Mouse (Mus musculus): ENCODE data around the gene Zfp664.
A peak's percentile ranks its signal among the peaks of the same experiment; 100 is the strongest.

The Zfp664 gene

DNA sequence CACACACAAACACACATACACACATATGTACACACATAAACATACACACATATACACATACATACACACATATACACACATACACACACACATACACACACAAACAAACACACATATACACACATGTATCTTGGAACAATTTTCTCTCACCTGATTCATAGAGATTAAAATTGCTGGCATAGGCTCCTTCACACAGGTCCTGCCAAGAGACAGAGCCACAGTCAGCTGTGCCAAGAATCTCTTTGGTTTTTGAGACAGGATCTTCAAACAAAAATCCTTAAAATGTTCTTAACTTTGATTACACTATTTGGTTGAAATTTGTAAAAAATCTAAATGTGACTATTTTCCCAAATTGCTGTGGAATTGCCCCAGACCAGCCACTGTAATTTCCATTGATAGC, 58.9 kb downstream of the Zfp664 start:
- H3K27me3 ChIP-seq (ENCODE audit: insufficient read depth, low read length), result peaks cover 7% of the 10 kb centered on the region
- no peaks in the 10 kb centered on the region for H3K36me3 ChIP-seq (ENCODE audit: insufficient read depth, low read length)
- H3K4me1 ChIP-seq (replicated peaks; ENCODE audit: low read depth, low read length), result peaks cover 46% of the 10 kb centered on the region
- H3K4me3 ChIP-seq (replicated peaks; ENCODE audit: low read length), result no peak overlapping the region
- peaks cover 14% of the 10 kb centered on the region for H3K9me3 ChIP-seq (ENCODE audit: low read length)
- TF ChIP-seq CTCF (conservative IDR thresholded peaks at IDR 0.05; ENCODE audit: low read length), result no peak
- no peak for TF ChIP-seq POU5F1 (IDR thresholded peaks at IDR 0.05; ENCODE audit: borderline replicate concordance, low read length)
- TF ChIP-seq NANOG (IDR thresholded peaks at IDR 0.05; ENCODE audit: borderline replicate concordance, low read length), result no peak

DNA sequence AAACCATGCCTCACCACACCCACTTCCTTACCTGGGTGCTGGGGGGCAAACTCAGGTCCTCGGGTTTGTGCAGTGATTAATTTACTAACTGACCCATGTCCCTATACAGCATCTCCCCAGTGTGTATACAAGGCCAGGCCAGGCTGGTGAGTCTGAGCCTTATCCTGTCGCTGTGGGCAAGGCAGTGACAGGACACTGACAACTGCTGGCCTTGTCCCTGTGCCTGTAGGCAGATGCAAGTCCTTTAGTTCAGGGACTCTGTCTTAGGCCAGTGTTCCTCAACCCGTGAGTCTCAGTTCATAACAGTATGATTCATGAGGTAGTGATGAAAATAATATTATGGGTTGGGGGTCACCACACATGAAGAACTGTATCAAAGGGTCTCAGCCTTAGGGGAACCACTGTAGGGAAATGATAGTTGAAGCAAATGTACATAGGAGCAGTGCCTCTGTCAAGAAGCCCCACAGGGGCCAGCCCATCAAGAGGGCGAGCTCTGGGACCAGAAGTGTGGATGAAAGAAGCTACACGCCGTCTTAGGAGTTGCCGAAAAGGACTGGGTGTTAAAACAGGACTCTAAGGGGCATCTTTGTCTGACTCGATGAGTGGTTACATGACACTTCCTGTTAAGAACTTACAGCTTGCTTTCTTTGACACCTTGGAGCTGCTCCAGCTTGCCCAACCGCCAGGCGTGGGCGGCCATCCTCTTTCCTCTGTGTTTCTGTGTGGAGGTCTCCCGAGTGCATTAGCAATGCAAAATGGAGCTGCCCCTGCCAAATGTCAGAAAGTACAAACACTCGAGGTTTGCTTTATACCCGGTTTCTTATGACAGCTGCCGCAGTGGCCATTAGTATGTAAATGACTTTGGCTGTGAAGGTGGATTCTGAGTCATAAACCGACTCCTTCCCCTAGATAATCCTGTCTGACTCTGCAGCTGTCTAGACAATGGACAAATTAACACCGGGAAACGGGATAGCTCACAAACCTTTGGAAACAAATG, 60.2 kb downstream of the Zfp664 start:
- H3K4me3 ChIP-seq (replicated peaks; ENCODE audit: low read length), result 0 out of 2 replicates have a peak overlapping the region, but pooled peaks have one; percentile 7
- TF ChIP-seq CTCF (conservative IDR thresholded peaks at IDR 0.05; ENCODE audit: low read length) (no peak), NANOG (IDR thresholded peaks at IDR 0.05; ENCODE audit: borderline replicate concordance, low read length) (0 out of 2 replicates have a peak, but pooled peaks have one; percentile 11)
- no peaks in the 10 kb centered on the region for H3K27me3 ChIP-seq (ENCODE audit: insufficient read depth, low read length)
- no peaks in the 10 kb centered on the region for H3K36me3 ChIP-seq (ENCODE audit: insufficient read depth, low read length)
- peaks cover 14% of the 10 kb centered on the region for H3K9me3 ChIP-seq (ENCODE audit: low read length)
- peaks cover 44% of the 10 kb centered on the region for H3K4me1 ChIP-seq (replicated peaks; ENCODE audit: low read depth, low read length)

DNA sequence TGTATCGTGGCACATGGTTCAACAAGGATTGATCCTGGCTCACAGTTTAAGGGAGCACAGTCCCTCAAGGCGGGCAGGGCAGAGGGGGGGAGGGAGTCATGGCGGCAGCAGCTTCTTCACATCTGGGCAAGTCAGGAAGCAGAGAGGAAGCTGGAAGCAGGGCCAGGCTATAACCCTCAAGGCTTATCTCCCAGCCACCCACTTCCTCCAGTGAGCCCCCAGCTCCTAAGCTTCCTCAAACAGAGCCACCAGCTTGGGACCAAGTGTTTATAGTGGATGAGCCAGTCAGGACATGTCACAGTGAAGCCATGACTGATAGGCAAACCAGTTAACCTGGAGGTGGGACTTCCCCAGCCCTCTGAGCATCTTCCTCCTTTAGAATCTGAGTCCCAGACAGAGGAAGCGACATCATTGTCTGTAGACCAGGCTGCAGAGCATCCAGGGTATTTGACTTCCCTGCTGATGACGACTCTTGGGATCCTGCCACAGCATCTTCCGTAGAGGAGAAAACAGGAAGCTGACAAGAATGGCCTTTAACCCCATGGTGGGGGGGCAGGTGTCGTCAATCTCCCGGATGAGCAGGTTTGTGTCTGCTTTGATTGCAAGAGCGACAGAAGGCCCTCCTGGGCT, 67.0 kb downstream of the Zfp664 start:
- Histone ChIP-seq H3K4me3 (replicated peaks; ENCODE audit: low read length) (no peak overlapping the region), H3K27me3 (ENCODE audit: insufficient read depth, low read length) (no peaks in the 10 kb centered on the region), H3K36me3 (ENCODE audit: insufficient read depth, low read length) (no peaks in the 10 kb centered on the region), H3K4me1 (replicated peaks; ENCODE audit: low read depth, low read length) (peaks cover 52% of the 10 kb centered on the region), H3K9me3 (ENCODE audit: low read length) (peaks cover 5% of the 10 kb centered on the region)
- TF ChIP-seq CTCF (conservative IDR thresholded peaks at IDR 0.05; ENCODE audit: low read length) (no peak), POU5F1 (IDR thresholded peaks at IDR 0.05; ENCODE audit: borderline replicate concordance, low read length) (no peak), NANOG (IDR thresholded peaks at IDR 0.05; ENCODE audit: borderline replicate concordance, low read length) (no peak)

DNA sequence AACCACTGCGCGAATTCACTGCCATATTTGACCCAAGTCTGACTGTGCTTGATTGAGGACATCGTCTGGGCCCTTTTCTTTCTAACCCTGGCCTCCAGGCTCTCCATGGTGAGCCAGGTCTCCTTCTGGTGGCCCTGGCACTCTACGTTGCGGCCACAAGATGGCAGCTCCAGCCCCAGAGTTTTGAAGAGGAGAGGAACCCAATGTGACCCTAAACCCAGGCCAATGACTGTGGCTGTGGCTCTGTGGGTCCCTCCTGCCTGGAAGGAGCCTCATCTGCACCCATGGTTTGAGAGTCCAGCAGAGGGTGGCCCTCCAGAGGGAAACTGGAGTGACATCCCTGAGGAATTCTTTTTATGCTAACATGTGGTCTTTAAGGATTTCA, 67.6 kb downstream of the Zfp664 start:
- no peak overlapping the region for H3K4me3 ChIP-seq (replicated peaks; ENCODE audit: low read length)
- no peak for TF ChIP-seq NANOG (IDR thresholded peaks at IDR 0.05; ENCODE audit: borderline replicate concordance, low read length)
- peak; percentile 22; the same call in 1 of the 2 replicates for TF ChIP-seq CTCF (conservative IDR thresholded peaks at IDR 0.05; ENCODE audit: low read length)

DNA sequence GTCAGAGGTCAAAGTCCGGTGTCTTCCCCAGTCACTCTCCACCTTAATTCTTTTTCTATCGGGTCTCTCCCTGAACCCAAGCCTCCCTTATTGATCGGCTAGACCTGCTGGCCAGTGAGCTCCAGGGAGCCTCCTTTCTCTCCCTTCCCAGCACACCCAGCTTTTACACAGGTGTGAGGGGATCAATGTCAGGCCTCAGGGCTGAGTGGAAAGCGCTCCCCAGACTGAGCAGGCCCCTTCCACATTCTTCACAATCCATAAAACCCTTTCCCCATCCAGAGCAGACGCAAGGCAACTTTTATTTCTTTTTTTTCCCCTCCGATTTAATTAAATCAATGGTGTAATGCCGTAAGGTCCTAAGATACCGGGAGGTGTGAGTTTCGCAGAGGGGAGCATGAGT, 68.1 kb downstream of the Zfp664 start:
- TF ChIP-seq POU5F1 (IDR thresholded peaks at IDR 0.05; ENCODE audit: borderline replicate concordance, low read length), result no peak
- no peak for TF ChIP-seq NANOG (IDR thresholded peaks at IDR 0.05; ENCODE audit: borderline replicate concordance, low read length)
- no peak for TF ChIP-seq CTCF (conservative IDR thresholded peaks at IDR 0.05; ENCODE audit: low read length)
- H3K4me3 ChIP-seq (replicated peaks; ENCODE audit: low read length), result no peak overlapping the region
- peaks cover 5% of the 10 kb centered on the region for H3K9me3 ChIP-seq (ENCODE audit: low read length)
- H3K36me3 ChIP-seq (ENCODE audit: insufficient read depth, low read length), result no peaks in the 10 kb centered on the region
- no peaks in the 10 kb centered on the region for H3K27me3 ChIP-seq (ENCODE audit: insufficient read depth, low read length)
- H3K4me1 ChIP-seq (replicated peaks; ENCODE audit: low read depth, low read length), result peaks cover 45% of the 10 kb centered on the region

More for the DNA sequence above, 67.6 kb downstream of the Zfp664 start:
- no peaks in the 10 kb centered on the region for H3K27me3 ChIP-seq (ENCODE audit: insufficient read depth, low read length)
- H3K4me1 ChIP-seq (replicated peaks; ENCODE audit: low read depth, low read length), result peaks cover 50% of the 10 kb centered on the region
- H3K9me3 ChIP-seq (ENCODE audit: low read length), result peaks cover 5% of the 10 kb centered on the region
- H3K36me3 ChIP-seq (ENCODE audit: insufficient read depth, low read length), result no peaks in the 10 kb centered on the region

DNA sequence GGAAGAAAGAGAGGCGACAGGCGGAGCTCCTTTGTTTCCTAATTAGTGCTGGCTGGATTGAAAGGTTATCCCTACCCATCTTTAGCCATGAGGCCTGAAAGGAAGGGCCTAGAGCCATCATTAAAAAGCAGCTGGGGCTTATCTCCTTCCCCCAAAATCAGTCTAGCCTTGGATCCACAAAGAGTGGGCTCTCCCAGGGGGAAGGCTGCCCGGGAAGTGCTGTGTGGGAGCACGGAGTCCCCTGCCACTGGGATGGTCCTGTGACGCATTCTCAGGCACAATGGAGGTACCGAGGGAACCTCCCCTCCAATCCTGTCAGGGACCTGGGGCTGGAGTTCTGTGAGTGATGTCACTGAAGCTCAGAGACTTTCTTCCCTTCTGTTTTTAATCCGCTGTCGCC, 68.6 kb downstream of the Zfp664 start:
- Histone ChIP-seq H3K4me3 (replicated peaks; ENCODE audit: low read length) (no peak overlapping the region), H3K4me1 (replicated peaks; ENCODE audit: low read depth, low read length) (peaks cover 42% of the 10 kb centered on the region), H3K27me3 (ENCODE audit: insufficient read depth, low read length) (no peaks in the 10 kb centered on the region), H3K36me3 (ENCODE audit: insufficient read depth, low read length) (no peaks in the 10 kb centered on the region), H3K9me3 (ENCODE audit: low read length) (peaks cover 5% of the 10 kb centered on the region)
- TF ChIP-seq CTCF (conservative IDR thresholded peaks at IDR 0.05; ENCODE audit: low read length) (no peak), NANOG (IDR thresholded peaks at IDR 0.05; ENCODE audit: borderline replicate concordance, low read length) (no peak), POU5F1 (IDR thresholded peaks at IDR 0.05; ENCODE audit: borderline replicate concordance, low read length) (no peak)

DNA sequence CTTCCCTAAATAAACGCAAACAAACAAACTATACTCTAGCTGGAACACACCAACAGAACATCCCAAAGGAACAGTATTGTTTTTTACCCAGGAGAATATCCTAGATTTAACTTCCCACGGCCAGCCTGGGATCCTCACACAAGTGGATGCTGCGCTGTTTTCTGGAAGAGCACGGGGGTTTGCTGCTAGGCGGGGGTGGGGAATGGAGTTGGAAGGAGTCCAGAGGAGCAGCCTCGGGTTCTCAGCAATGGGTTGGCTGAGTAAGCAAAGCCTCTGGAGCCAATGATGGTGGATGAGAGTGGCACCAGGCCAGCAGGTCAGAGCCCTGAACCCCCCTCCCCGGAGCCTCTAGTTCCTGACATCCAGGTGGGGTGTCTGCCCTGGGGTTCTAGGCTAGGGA, 72.1 kb downstream of the Zfp664 start:
- peaks cover 27% of the 10 kb centered on the region for H3K4me1 ChIP-seq (replicated peaks; ENCODE audit: low read depth, low read length)
- no peak overlapping the region for H3K4me3 ChIP-seq (replicated peaks; ENCODE audit: low read length)
- TF ChIP-seq CTCF (conservative IDR thresholded peaks at IDR 0.05; ENCODE audit: low read length), result no peak
- TF ChIP-seq NANOG (IDR thresholded peaks at IDR 0.05; ENCODE audit: borderline replicate concordance, low read length), result no peak
- no peak for TF ChIP-seq POU5F1 (IDR thresholded peaks at IDR 0.05; ENCODE audit: borderline replicate concordance, low read length)
- no peaks in the 10 kb centered on the region for H3K27me3 ChIP-seq (ENCODE audit: insufficient read depth, low read length)
- H3K36me3 ChIP-seq (ENCODE audit: insufficient read depth, low read length), result no peaks in the 10 kb centered on the region
- H3K9me3 ChIP-seq (ENCODE audit: low read length), result peaks cover 1% of the 10 kb centered on the region

DNA sequence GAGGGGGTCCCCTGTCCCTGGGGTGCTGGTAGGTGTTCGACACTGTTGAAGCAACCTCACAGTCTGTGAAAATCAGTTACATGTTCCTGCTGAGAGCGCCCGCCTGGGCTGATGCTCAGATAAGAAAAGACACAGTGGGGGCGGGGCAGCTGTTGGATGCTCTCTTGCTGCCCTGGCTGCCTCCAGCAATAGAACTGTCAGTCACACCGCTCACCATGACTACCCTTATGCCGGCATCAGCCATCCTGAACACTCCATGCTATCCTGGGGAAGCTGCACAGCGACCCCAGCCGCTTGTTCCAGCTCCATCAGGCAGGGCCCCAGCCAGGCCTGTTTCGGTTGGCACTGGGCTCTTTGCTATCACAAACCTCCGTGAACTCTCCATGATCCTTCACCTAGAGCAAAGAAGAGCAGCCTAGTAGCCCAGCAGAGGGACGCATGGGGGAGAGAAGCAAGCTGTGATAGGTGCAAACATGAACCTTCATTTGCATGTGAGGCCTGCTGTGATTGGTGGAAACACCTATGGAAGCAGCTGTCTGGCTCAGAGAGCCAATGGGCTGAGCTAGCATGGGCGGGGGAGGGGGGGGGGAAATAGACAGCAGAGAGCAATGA, 80.8 kb downstream of the Zfp664 start:
- Histone ChIP-seq H3K4me1 (replicated peaks; ENCODE audit: low read depth, low read length) (peaks cover 3% of the 10 kb centered on the region; the same call in 1 of the 2 replicates), H3K4me3 (replicated peaks; ENCODE audit: low read length) (no peak overlapping the region), H3K36me3 (ENCODE audit: insufficient read depth, low read length) (no peaks in the 10 kb centered on the region), H3K27me3 (ENCODE audit: insufficient read depth, low read length) (no peaks in the 10 kb centered on the region), H3K9me3 (ENCODE audit: low read length) (peaks cover 27% of the 10 kb centered on the region)
- TF ChIP-seq POU5F1 (IDR thresholded peaks at IDR 0.05; ENCODE audit: borderline replicate concordance, low read length) (no peak), CTCF (conservative IDR thresholded peaks at IDR 0.05; ENCODE audit: low read length) (no peak), NANOG (IDR thresholded peaks at IDR 0.05; ENCODE audit: borderline replicate concordance, low read length) (no peak)
